In the genomic region with DNA sequence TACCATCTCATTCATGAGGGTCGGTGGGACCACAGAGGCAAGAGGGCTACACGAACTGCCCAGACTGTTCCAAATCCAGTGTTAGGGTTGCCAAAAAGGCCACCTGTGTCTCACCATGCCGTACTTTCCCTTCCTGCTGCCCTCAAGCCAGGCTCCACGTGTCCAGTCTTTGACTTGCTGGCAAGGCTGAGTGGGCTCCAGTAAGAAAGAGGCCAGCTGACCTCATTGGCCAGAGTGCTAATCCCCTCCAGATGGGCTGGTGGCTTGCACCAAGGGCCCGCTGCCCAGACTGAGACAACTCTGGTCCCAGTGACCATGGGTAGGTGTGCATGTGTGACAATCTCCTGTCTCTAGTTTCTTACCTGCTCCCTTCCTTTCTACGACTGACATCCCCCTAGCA, we compare ENCODE assay signal across 25 mouse cellular contexts. TPM values are rescaled to one million over a fixed set of nuclear protein-coding genes. Genes with fewer than 3 reads are reported as not detected.
DNase-seq lines count a peak whose midpoint lies in the region; ATAC-seq lines count a peak whose summit lies in the region.
"Had no signal": no experiment of that assay in that cellular context is flagged by ENCODE, and none has a peak within 500 bp of the region (broad histone marks: within the 10 kb centered on the region; RNA-seq: fewer than 3 reads in every experiment).

No protein-coding gene starts in this region.

- peak; percentile 40 for DNase-seq in gastrocnemius, postnatal 25 days
- no peak for DNase-seq in gastrocnemius, postnatal 36 days
- DNase-seq in brain, adult 2 months (ENCODE audit: low read depth, low spot score): peak; percentile 92
- DNase-seq in cerebellum, adult 18-20 months: peak; percentile 62 to 77
- peak; percentile 86 to 87 for DNase-seq in cerebellum, postnatal 14 days
- no peak for DNase-seq in ovary, postnatal 10 days (ENCODE audit: low spot score)
- DNase-seq in right cerebral cortex, postnatal 25 days: no peak
- DNase-seq: adrenal gland, postnatal 14 days; embryo, embryonic 11 days; heart, postnatal 10 days; kidney, postnatal 36 days; liver; lung, postnatal 36 days; thymus, adult 2 months had no signal

- intact Hi-C loops in gastrocnemius, postnatal 36 days (cut with DNase I): no loop called here

- no peak for ATAC-seq in CD4-positive, CD25-positive, alpha-beta regulatory T cell, adult 4 months
- ATAC-seq: intestine, postnatal 0 days; midbrain, embryonic 13.5 days had no signal

RNA-seq across cellular contexts. Expression of a gene that starts 3.7 kb away (rescaled TPM):
- total RNA-seq in gastrocnemius, postnatal 25 days (2021): 1 to 10 TPM; 2.0 to 3.2 TPM
- 1 to 10 TPM; 2.0 to 3.0 TPM for total RNA-seq in gastrocnemius, postnatal 36 days (2021)
- not detected for polyA plus RNA-seq in CD4-positive, CD25-positive, alpha-beta regulatory T cell, adult 4 months (2017; shearing (Covaris generic))

RNA-seq across cellular contexts. Expression of a gene that starts 8.3 kb away (rescaled TPM):
- total RNA-seq in gastrocnemius, postnatal 25 days (2021): not detected
- total RNA-seq in gastrocnemius, postnatal 36 days (2021): not detected
- polyA plus RNA-seq in CD4-positive, CD25-positive, alpha-beta regulatory T cell, adult 4 months (2017; shearing (Covaris generic)): not detected
- total RNA-seq: adrenal gland, postnatal 14 days; left cerebral cortex, adult 18-20 months; MEL had no signal
- polyA plus RNA-seq: erythroblast, embryonic 14.5 days; heart, embryonic 11.5 days; hindbrain, embryonic 11.5 days; intestine, postnatal 0 days; liver, embryonic 15.5 days; midbrain, embryonic 13.5 days; neural tube, embryonic 12.5 days; small intestine, adult 2 months had no signal

RNA-seq across cellular contexts. Expression of a gene that starts 22.1 kb away (rescaled TPM):
- under 1 TPM; 0.08 to 0.43 TPM for total RNA-seq in gastrocnemius, postnatal 25 days (2021)
- under 1 TPM; 0.12 to 0.31 TPM for total RNA-seq in gastrocnemius, postnatal 36 days (2021)
- not detected for polyA plus RNA-seq in CD4-positive, CD25-positive, alpha-beta regulatory T cell, adult 4 months (2017; shearing (Covaris generic))
- total RNA-seq: MEL had no signal
- polyA plus RNA-seq: erythroblast, embryonic 14.5 days had no signal

RNA-seq across cellular contexts. Expression of a gene that starts 43.9 kb away (rescaled TPM):
- not detected for total RNA-seq in gastrocnemius, postnatal 25 days (2021)
- not detected for total RNA-seq in gastrocnemius, postnatal 36 days (2021)
- not detected for polyA plus RNA-seq in CD4-positive, CD25-positive, alpha-beta regulatory T cell, adult 4 months (2017; shearing (Covaris generic))
- polyA plus RNA-seq: erythroblast, embryonic 14.5 days; liver, embryonic 15.5 days had no signal

Comparison
In these comparisons a context has a peak if more than half of its experiments do, and no peak if none do; other contexts are left out.
1. DNase-seq: peak in gastrocnemius, postnatal 25 days (single experiment), brain, adult 2 months (single experiment), cerebellum, adult 18-20 months (2 of 2) and cerebellum, postnatal 14 days (2 of 2); none in gastrocnemius, postnatal 36 days (0 of 2), ovary, postnatal 10 days (single experiment) and right cerebral cortex, postnatal 25 days (single experiment).